14 mouse cellular contexts compared by ENCODE assay signal in the genomic region with DNA sequence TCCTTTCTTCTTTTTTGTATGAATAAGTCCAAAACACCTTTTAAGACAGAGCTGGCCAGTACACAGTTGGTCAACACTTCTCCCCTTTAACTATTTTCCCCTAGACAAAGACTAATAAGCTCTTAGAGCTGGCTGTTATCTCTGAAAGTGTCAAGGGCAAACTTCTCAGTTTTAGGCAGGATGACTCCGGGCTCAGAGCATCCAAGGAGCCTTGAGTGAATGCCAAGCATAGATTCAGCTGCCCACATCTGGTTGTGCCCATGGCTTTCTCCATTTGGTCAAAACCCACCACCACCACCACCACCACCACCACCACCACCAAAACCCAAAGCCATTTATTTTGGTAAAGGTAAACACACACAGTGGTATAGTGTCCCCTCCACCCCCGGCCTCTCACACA.
"Had no signal": no experiment of that assay in that cellular context is flagged by ENCODE, and none has a peak within 500 bp of the region (broad histone marks: within the 10 kb centered on the region; RNA-seq: fewer than 3 reads in every experiment).

No protein-coding gene starts in this region.

- DNase-seq: lung, adult 2 months; lung, postnatal 14 days; lung, postnatal 36 days; retina, postnatal 1 day; right cerebral cortex, adult 18-20 months; right cerebral cortex, postnatal 25 days; right cerebral cortex, postnatal 4 days; spleen, adult 18-20 months; thymus, adult 18-20 months; thymus, postnatal 14 days; thymus, postnatal 36 days had no signal

- ATAC-seq: lung, postnatal 0 days; midbrain, embryonic 13.5 days; midbrain, embryonic 15.5 days had no signal
